ENCODE assay signal across 8 mouse cellular contexts in genomic region chr6:92091130-92091591, GRCm38 (mm10). TPM values are rescaled to one million over a fixed set of nuclear protein-coding genes. Genes with fewer than 3 reads are reported as not detected.
DNase-seq lines count a peak whose midpoint lies in the region; ATAC-seq and TF ChIP-seq lines count a peak whose summit lies in the region.

Gene Nr2c2 (plus strand): TSS chr6:92091390.

- DNase-seq in B cell, adult 2 months: peak; percentile 84 to 87
- peak; percentile 92 for DNase-seq in brain, adult 2 months (ENCODE audit: low read depth, low spot score)
- DNase-seq in heart, adult 9 months (ENCODE audit: low spot score in 2 of 2): peak; percentile 82 to 85
- peak; percentile 83 for DNase-seq in midbrain, postnatal 0 days (ENCODE audit: low spot score)
- peak; percentile 78 to 90 for DNase-seq in spleen, postnatal 10 days (ENCODE audit: low spot score in 2 of 2)

- H3K4me3 ChIP-seq in embryonic fibroblast, embryonic 13.5 days (ENCODE audit: insufficient read depth, low read length): peak within 1 kb of the TSS; percentile 91
- H3K4me3 ChIP-seq in kidney, embryonic 14.5 days (ENCODE audit: low read length): peak within 1 kb of the TSS; percentile 95
- H3K4me3 ChIP-seq in limb, embryonic 15.5 days: peak within 1 kb of the TSS; percentile 99
- H3K4me3 ChIP-seq in midbrain, postnatal 0 days (ENCODE audit: low read depth, low read length): peak within 1 kb of the TSS; percentile 97

- peak within 1 kb of the TSS; percentile 79 for H3K4me2 ChIP-seq in kidney, embryonic 14.5 days (replicated peaks; ENCODE audit: low read depth, low read length)
- H3K4me2 ChIP-seq in limb, embryonic 15.5 days: peak within 1 kb of the TSS; percentile 64
- H3K4me2 ChIP-seq in midbrain, postnatal 0 days (ENCODE audit: low read depth, low read length, poor library complexity, severe bottlenecking): peak within 1 kb of the TSS; percentile 69

- no peaks in the 10 kb centered on the region for H3K27me3 ChIP-seq in kidney, embryonic 14.5 days (ENCODE audit: control insufficient read depth, insufficient read depth, low read length)
- H3K27me3 ChIP-seq in limb, embryonic 15.5 days: no peaks in the 10 kb centered on the region
- no peaks in the 10 kb centered on the region for H3K27me3 ChIP-seq in midbrain, postnatal 0 days (ENCODE audit: insufficient read depth, low read length)

- peak within 1 kb of the TSS; percentile 97 for H3K27ac ChIP-seq in embryonic fibroblast, embryonic 13.5 days (ENCODE audit: insufficient read depth, low read length)
- H3K27ac ChIP-seq in kidney, embryonic 14.5 days (ENCODE audit: low read depth, low read length): peak within 1 kb of the TSS; percentile 100
- peak within 1 kb of the TSS; percentile 99 for H3K27ac ChIP-seq in limb, embryonic 15.5 days
- H3K27ac ChIP-seq in midbrain, postnatal 0 days (ENCODE audit: low read depth, low read length): peak within 1 kb of the TSS; percentile 100

- H3K9me3 ChIP-seq in kidney, embryonic 14.5 days (ENCODE audit: control insufficient read depth, low read length): no peaks in the 10 kb centered on the region
- H3K9me3 ChIP-seq in limb, embryonic 15.5 days: no peaks in the 10 kb centered on the region
- H3K9me3 ChIP-seq in midbrain, postnatal 0 days (ENCODE audit: low read length): no peaks in the 10 kb centered on the region

- H3K4me1 ChIP-seq in embryonic fibroblast, embryonic 13.5 days (ENCODE audit: control insufficient read depth, insufficient read depth, low read length): 0 out of 2 replicates have a peak, but pooled peaks cover 3% of the 10 kb centered on the region
- peaks cover 33% of the 10 kb centered on the region for H3K4me1 ChIP-seq in kidney, embryonic 14.5 days (ENCODE audit: control insufficient read depth, insufficient read depth, low read length)
- H3K4me1 ChIP-seq in limb, embryonic 15.5 days: peaks cover 19% of the 10 kb centered on the region
- peaks cover 9% of the 10 kb centered on the region; the same call in 1 of the 2 replicates for H3K4me1 ChIP-seq in midbrain, postnatal 0 days (ENCODE audit: insufficient read depth, low read length)

- under 1% methylated on average over 38 of the region's 58 CpGs for WGBS in kidney, embryonic 14.5 days
- WGBS in limb, embryonic 15.5 days: under 1% methylated on average over 27 of the region's 58 CpGs
- under 1% methylated on average over 33 of the region's 58 CpGs for WGBS in midbrain, postnatal 0 days

- TF ChIP-seq POLR2A in embryonic fibroblast, embryonic 13.5 days (IDR thresholded peaks at IDR 0.05; ENCODE audit: low read depth, low read length): peak; percentile 80; the same call in 1 of the 2 replicates

- peak within 1 kb of the TSS; percentile 99 for H3K9ac ChIP-seq in kidney, embryonic 14.5 days (ENCODE audit: low read depth, low read length)
- H3K9ac ChIP-seq in limb, embryonic 15.5 days: peak within 1 kb of the TSS; percentile 97
- peak within 1 kb of the TSS; percentile 97 for H3K9ac ChIP-seq in midbrain, postnatal 0 days (replicated peaks; ENCODE audit: low read length, poor library complexity, severe bottlenecking)

- ATAC-seq in kidney, embryonic 14.5 days (ENCODE audit: low FRiP score, low TSS enrichment): peak; percentile 57
- ATAC-seq in limb, embryonic 15.5 days (ENCODE audit: insufficient number of reproducible peaks, low FRiP score, low TSS enrichment, low read depth): 0 out of 2 replicates have a peak, but pooled peaks have one; percentile 8
- ATAC-seq in midbrain, postnatal 0 days (ENCODE audit: low FRiP score): peak; percentile 74

- TF ChIP-seq CTCF in embryonic fibroblast, embryonic 13.5 days (IDR thresholded peaks at IDR 0.05; ENCODE audit: borderline replicate concordance, insufficient read depth, low read length): no peak
- TF ChIP-seq CTCF in midbrain, postnatal 0 days (IDR thresholded peaks at IDR 0.05): no peak

- H3K36me3 ChIP-seq in kidney, embryonic 14.5 days (ENCODE audit: control insufficient read depth, insufficient read depth, low read length): no peaks in the 10 kb centered on the region
- no peaks in the 10 kb centered on the region for H3K36me3 ChIP-seq in limb, embryonic 15.5 days
- no peaks in the 10 kb centered on the region for H3K36me3 ChIP-seq in midbrain, postnatal 0 days (ENCODE audit: insufficient read depth, low read length)

RNA-seq across cellular contexts. Expression of gene Nr2c2, which starts in this region (rescaled TPM):
- polyA plus RNA-seq in embryonic fibroblast, embryonic 13.5 days (2011; ENCODE audit: insufficient read length, low read depth, missing spikeins): 34.5 and 45.1 TPM in 2 replicates
- 19.4 and 25.4 TPM in 2 replicates for polyA plus RNA-seq in kidney, embryonic 14.5 days (2014; fragmentation: Nextera tagmentation; extraction: Ambion mirVana)
- 15.7 and 19.6 TPM in 2 replicates for polyA plus RNA-seq in limb, embryonic 15.5 days (2015; fragmentation: Nextera tagmentation; extraction: Ambion mirVana)
- total RNA-seq in midbrain, postnatal 0 days (2014; rRNA removed): 64.5 and 77.1 TPM in 2 replicates
- polyA plus RNA-seq in midbrain, postnatal 0 days (2015; fragmentation: Nextera tagmentation; extraction: Ambion mirVana): 29.0 and 33.5 TPM in 2 replicates

Comparison
In these comparisons a context has a peak if more than half of its experiments do, and no peak if none do; other contexts are left out.
1. Peak in every context shown above with its lines: DNase-seq, ATAC-seq, H3K4me3 ChIP-seq and H3K27ac ChIP-seq.
2. ATAC-seq: peak in every context shown above with its lines; median percentile 74 in midbrain, postnatal 0 days; 57 in kidney, embryonic 14.5 days; 8 in limb, embryonic 15.5 days.